Mouse (Mus musculus): ENCODE measurements around the gene Cnrip1.

Cnrip1 gene

GRCm38 (mm10) chr11:17107359-17107758 is 56.0 kb downstream of the Cnrip1 start:
- no peak for DNase-seq (ENCODE audit: low spot score in 2 of 2)

- DNase-seq (ENCODE audit: low spot score in 2 of 2) = no peak
Observed at GRCm38 (mm10) chr11:17112419-17113090, 61.2 kb downstream of the Cnrip1 start.

- no peak for DNase-seq (ENCODE audit: low spot score in 2 of 2)
Observed at GRCm38 (mm10) chr11:17126418-17126817, 75.0 kb downstream of the Cnrip1 start.

All from spleen, postnatal 10 days (tissue).